Mouse (Mus musculus) left cerebral cortex, postnatal 36 days (tissue): ENCODE data around the gene Chrdl2. TPM values are rescaled to one million over a fixed set of nuclear protein-coding genes. Genes with fewer than 3 reads are reported as not detected.

Source experiments
- total RNA-seq, 2 experiments: library from RNA; stranded (reverse); gene quantifications; 2 replicates each; pipeline ENCODE4 v1.2.3; 2021

The Chrdl2 gene
- total RNA-seq, 2 experiments from 2014 or later = 0.70 TPM; not detected in 1

Other genes with a start within 250 kb of the Chrdl2 start
- not detected for gene Olfr521, start 242.7 kb upstream of the Chrdl2 start, total RNA-seq
- 1 to 10 TPM; 2.4 to 3.6 TPM for gene Neu3, start 177.8 kb upstream of the Chrdl2 start, total RNA-seq
- gene Xrra1, start 147.1 kb upstream of the Chrdl2 start, total RNA-seq = 1 to 10 TPM; 1.1 to 1.6 TPM
- gene Spcs2, start 142.7 kb upstream of the Chrdl2 start, total RNA-seq = 10 to 100 TPM; 85.6 to 90.2 TPM
- 10 to 100 TPM; 49.1 to 49.3 TPM for gene Rnf169, start 25.7 kb upstream of the Chrdl2 start, total RNA-seq
- gene Pold3, start 115.4 kb downstream of the Chrdl2 start, total RNA-seq = 10 to 100 TPM; 23.0 to 37.3 TPM
- 1 to 10 TPM; 4.2 to 5.8 TPM for gene Lipt2, start 153.1 kb downstream of the Chrdl2 start, total RNA-seq
- gene Kcne3, start 170.3 kb downstream of the Chrdl2 start, total RNA-seq = under 1 TPM; 0.35 to 0.57 TPM
- 100 to 1,000 TPM; 294 to 308 TPM for gene Pgm2l1, start 221.2 kb downstream of the Chrdl2 start, total RNA-seq